Mouse (Mus musculus) myocyte (in vitro differentiated cells): ENCODE data around the gene Ptpn22. TPM values are rescaled to one million over a fixed set of nuclear protein-coding genes. Genes with fewer than 3 reads are reported as not detected.

ENCODE experiments used
- H3K27me3 ChIP-seq: one replicate; pipeline ENCODE4 v1.6.1; 2011; ENCODE audit not compliant: control insufficient read depth, insufficient read depth, insufficient read length
- H3K36me3 ChIP-seq: one replicate; pipeline ENCODE4 v1.6.1; 2011; ENCODE audit not compliant: control insufficient read depth, insufficient read depth
- H3K4me2 ChIP-seq: one replicate; pipeline ENCODE4 v1.6.1; 2011; ENCODE audit warnings: low read depth, control low read depth
- H3K4me3 ChIP-seq: one replicate; pipeline ENCODE4 v1.5.1; 2011; ENCODE audit warnings: mild to moderate bottlenecking, control low read depth, moderate library complexity
- H3K79me2 ChIP-seq: one replicate; pipeline ENCODE4 v1.6.1; 2011; ENCODE audit not compliant: control insufficient read depth, insufficient read depth
- H3ac ChIP-seq: one replicate; pipeline ENCODE4 v1.6.1; 2011; ENCODE audit not compliant: control insufficient read depth, insufficient read length
- CEBPB ChIP-seq: IDR thresholded peaks from 2 replicates; pipeline ENCODE4 v1.6.1; 2011; ENCODE audit warnings: mild to moderate bottlenecking, moderate library complexity; ENCODE audit not compliant: poor library complexity, insufficient read depth, severe bottlenecking
- E2F4 ChIP-seq: IDR thresholded peaks from one replicate; pipeline ENCODE4 v1.6.1; 2011; ENCODE audit warnings: mild to moderate bottlenecking, control low read depth, moderate library complexity; ENCODE audit not compliant: insufficient read depth
- MAX ChIP-seq: IDR thresholded peaks from one replicate; pipeline ENCODE4 v1.6.1; 2011; ENCODE audit warnings: low read depth, mild to moderate bottlenecking, control low read depth
- MYOD1 ChIP-seq, 3 experiments: IDR thresholded peaks; one replicate each; pipeline ENCODE4 v1.6.1; 2011; ENCODE audit warnings: control low read depth in 2 of 3, low read depth in 2 of 3, mild to moderate bottlenecking in 2 of 3, moderate library complexity in 1 of 3; ENCODE audit not compliant: insufficient read length in 2 of 3, control insufficient read depth in 1 of 3
- MYOG ChIP-seq, 3 experiments: IDR thresholded peaks; one replicate each; pipeline ENCODE4 v1.6.1; 2011; ENCODE audit warnings: control low read depth in 2 of 3, low read depth in 2 of 3, mild to moderate bottlenecking in 2 of 3; ENCODE audit not compliant: insufficient read length in 2 of 3, control insufficient read depth in 1 of 3, insufficient read depth in 1 of 3
- POLR2A ChIP-seq: IDR thresholded peaks from one replicate; pipeline ENCODE4 v1.6.1; 2011; ENCODE audit warnings: low read depth, mild to moderate bottlenecking, control low read depth, moderate library complexity; ENCODE audit not compliant: insufficient read length
- POLR2AphosphoS2 ChIP-seq: IDR thresholded peaks from one replicate; pipeline ENCODE4 v1.6.1; 2011; ENCODE audit warnings: low read depth, control low read depth; ENCODE audit not compliant: insufficient read length
- REST ChIP-seq: IDR thresholded peaks from one replicate; pipeline ENCODE4 v1.6.1; 2011; ENCODE audit warnings: mild to moderate bottlenecking, control low read depth, moderate library complexity; ENCODE audit not compliant: insufficient read depth, insufficient read length
- SRF ChIP-seq: IDR thresholded peaks from one replicate; pipeline ENCODE4 v1.6.1; 2011; ENCODE audit warnings: low read depth; ENCODE audit not compliant: control insufficient read depth, insufficient read length
- TCF12 ChIP-seq: IDR thresholded peaks from one replicate; pipeline ENCODE4 v1.6.1; 2011; ENCODE audit warnings: mild to moderate bottlenecking, control low read depth; ENCODE audit not compliant: poor library complexity, insufficient read depth, severe bottlenecking
- TCF3 ChIP-seq: IDR thresholded peaks from one replicate; pipeline ENCODE4 v1.6.1; 2011; ENCODE audit warnings: low read depth, control low read depth; ENCODE audit not compliant: insufficient read length
- USF1 ChIP-seq: IDR thresholded peaks from one replicate; pipeline ENCODE4 v1.6.1; 2011; ENCODE audit warnings: low read depth, mild to moderate bottlenecking, control low read depth, moderate library complexity
- polyA plus RNA-seq: library from polyadenylated mRNA; unstranded; fragments of >200 nt; fragmentation: generic; extraction: Trizol; gene quantifications from one replicate; pipeline ENCODE4 v1.2.1, GENCODE M21; 2012; ENCODE audit warnings: missing spikeins

Ptpn22 gene
- polyA plus RNA-seq, 1 experiment = 5.3 TPM

GRCm38 (mm10) chr3:103885946-103886345 is 26.4 kb downstream of the Ptpn22 start:
- no peak overlapping the region for H3K4me3 ChIP-seq
- no peak for TF ChIP-seq USF1
- TF ChIP-seq TCF12 = no peak
- H3ac ChIP-seq = no peak overlapping the region
- no peak overlapping the region for H3K4me2 ChIP-seq
- H3K79me2 ChIP-seq = no peaks in the 10 kb centered on the region
- no peaks in the 10 kb centered on the region for H3K27me3 ChIP-seq
- H3K36me3 ChIP-seq = no peaks in the 10 kb centered on the region

- no peak for TF ChIP-seq TCF12
- no peak for TF ChIP-seq MAX
- TF ChIP-seq POLR2AphosphoS2 = no peak
- no peak for TF ChIP-seq USF1
- no peak for TF ChIP-seq POLR2A
- TF ChIP-seq TCF3 = no peak
- TF ChIP-seq MYOG (IDR thresholded peaks at IDR 0.05; ENCODE audit: control insufficient read depth in 1 of 3, insufficient read depth in 1 of 3, insufficient read length in 2 of 3, low read depth in 2 of 3) = no peak
- TF ChIP-seq CEBPB = no peak
- H3ac ChIP-seq = no peak overlapping the region
- H3K4me2 ChIP-seq = peak overlapping the region; percentile 59
- H3K27me3 ChIP-seq = no peaks in the 10 kb centered on the region
- H3K4me3 ChIP-seq = no peak overlapping the region
- no peaks in the 10 kb centered on the region for H3K36me3 ChIP-seq
- H3K79me2 ChIP-seq = no peaks in the 10 kb centered on the region
Measured at GRCm38 (mm10) chr3:103887581-103887980, 28.0 kb downstream of the Ptpn22 start.

GRCm38 (mm10) chr3:103893374-103893773 is 33.8 kb downstream of the Ptpn22 start:
- Histone ChIP-seq H3K4me2 (no peak overlapping the region), H3ac (no peak overlapping the region), H3K27me3 (no peaks in the 10 kb centered on the region), H3K79me2 (no peaks in the 10 kb centered on the region), H3K36me3 (no peaks in the 10 kb centered on the region), H3K4me3 (no peak overlapping the region)
- TF ChIP-seq POLR2A (no peak), MYOG (IDR thresholded peaks at IDR 0.05; ENCODE audit: control insufficient read depth in 1 of 3, insufficient read depth in 1 of 3, insufficient read length in 2 of 3, low read depth in 2 of 3) (no peak), POLR2AphosphoS2 (no peak), MAX (no peak)

GRCm38 (mm10) chr3:103904705-103905104 is 45.1 kb downstream of the Ptpn22 start:
- no peak overlapping the region for H3K4me2 ChIP-seq
- H3K36me3 ChIP-seq = no peaks in the 10 kb centered on the region
- H3K79me2 ChIP-seq = no peaks in the 10 kb centered on the region
- no peaks in the 10 kb centered on the region for H3K27me3 ChIP-seq
- H3ac ChIP-seq = no peak overlapping the region
- no peak overlapping the region for H3K4me3 ChIP-seq
- TF ChIP-seq SRF (no peak), CEBPB (no peak), POLR2AphosphoS2 (no peak), POLR2A (no peak), MAX (no peak)

GRCm38 (mm10) chr3:103907335-103908030 is 47.9 kb downstream of the Ptpn22 start:
- TF ChIP-seq POLR2A (no peak), MYOG (IDR thresholded peaks at IDR 0.05; ENCODE audit: control insufficient read depth in 1 of 3, insufficient read depth in 1 of 3, insufficient read length in 2 of 3, low read depth in 2 of 3) (no peak), CEBPB (0 out of 2 replicates have a peak, but pooled peaks have one; percentile 27), MYOD1 (IDR thresholded peaks at IDR 0.05; ENCODE audit: control insufficient read depth in 1 of 3, insufficient read length in 2 of 3, low read depth in 2 of 3) (no peak), REST (no peak), POLR2AphosphoS2 (no peak), USF1 (no peak)
- Histone ChIP-seq H3ac (no peak overlapping the region), H3K4me2 (peak overlapping the region; percentile 49), H3K79me2 (no peaks in the 10 kb centered on the region), H3K4me3 (no peak overlapping the region), H3K27me3 (no peaks in the 10 kb centered on the region), H3K36me3 (no peaks in the 10 kb centered on the region)

GRCm38 (mm10) chr3:103908781-103909180 is 49.2 kb downstream of the Ptpn22 start:
- no peaks in the 10 kb centered on the region for H3K27me3 ChIP-seq
- H3K36me3 ChIP-seq = no peaks in the 10 kb centered on the region
- peak overlapping the region; percentile 49 for H3K4me2 ChIP-seq
- no peak overlapping the region for H3ac ChIP-seq
- H3K4me3 ChIP-seq = no peak overlapping the region
- H3K79me2 ChIP-seq = no peaks in the 10 kb centered on the region
- TF ChIP-seq USF1 (no peak), MYOG (IDR thresholded peaks at IDR 0.05; ENCODE audit: control insufficient read depth in 1 of 3, insufficient read depth in 1 of 3, insufficient read length in 2 of 3, low read depth in 2 of 3) (no peak), MAX (no peak), REST (no peak), TCF3 (no peak), TCF12 (no peak), MYOD1 (IDR thresholded peaks at IDR 0.05; ENCODE audit: control insufficient read depth in 1 of 3, insufficient read length in 2 of 3, low read depth in 2 of 3) (no peak), POLR2AphosphoS2 (no peak), SRF (no peak), CEBPB (no peak), POLR2A (no peak), E2F4 (no peak)
